Mouse (Mus musculus) splenic B cell, adult 2 months (primary cell): ENCODE results near the gene Olfr545.

Experiments
- DNase-seq: peaks from one replicate; pipeline ENCODE4 v3.0.0-alpha.2; 2011; ENCODE audit warnings: low read depth, low spot score
- H3K27me3 ChIP-seq: 2 replicates; pipeline ENCODE4 v1.6.1; 2012; ENCODE audit warnings: mild to moderate bottlenecking, low read length, moderate library complexity, mixed read lengths; ENCODE audit not compliant: control insufficient read depth, poor library complexity, insufficient read depth, severe bottlenecking
- H3K36me3 ChIP-seq: 2 replicates; pipeline ENCODE4 v1.6.1; 2012; ENCODE audit warnings: mild to moderate bottlenecking, low read length, moderate library complexity, mixed read lengths; ENCODE audit not compliant: control insufficient read depth, poor library complexity, insufficient read depth, severe bottlenecking

Olfr545 gene

GRCm38 (mm10) chr7:102446438-102446837 lies 52.9 kb downstream of the Olfr545 start:
- Histone ChIP-seq H3K27me3 (no peaks in the 10 kb centered on the region), H3K36me3 (peaks cover 6% of the 10 kb centered on the region)
- DNase-seq: no peak

GRCm38 (mm10) chr7:102444301-102444700 lies 55.1 kb downstream of the Olfr545 start:
- no peak for DNase-seq
- Histone ChIP-seq H3K36me3 (peaks cover 4% of the 10 kb centered on the region), H3K27me3 (no peaks in the 10 kb centered on the region)

GRCm38 (mm10) chr7:102442432-102442831 lies 56.9 kb downstream of the Olfr545 start:
- peaks cover under 1% of the 10 kb centered on the region; the same call in 1 of the 2 replicates for H3K27me3 ChIP-seq
- peaks cover 4% of the 10 kb centered on the region; the same call in 1 of the 2 replicates for H3K36me3 ChIP-seq
- no peak for DNase-seq

- peak; percentile 96 for DNase-seq
- Histone ChIP-seq H3K27me3 (peaks cover 2% of the 10 kb centered on the region; the same call in 1 of the 2 replicates), H3K36me3 (peaks cover 4% of the 10 kb centered on the region; the same call in 1 of the 2 replicates)
Measured at GRCm38 (mm10) chr7:102441657-102442391, 57.5 kb downstream of the Olfr545 start, which contains the start of gene Rrm1. Gene Rrm1 (plus strand): TSS chr7:102441695.
